Mouse (Mus musculus) heart, adult 8-10 months (tissue): ENCODE measurements around the gene Arl15. TPM values are rescaled to one million over a fixed set of nuclear protein-coding genes. Genes with fewer than 3 reads are reported as not detected.

Experiments
- DNase-seq: peaks from one replicate; pipeline ENCODE4 v3.0.0; 2022; ENCODE audit warnings: low spot score
- total RNA-seq, 4 experiments: library from RNA; stranded (reverse); gene quantifications; 2 replicates each; pipeline ENCODE4 v1.2.4; 2022

Gene Arl15
- total RNA-seq, 4 experiments from 2014 or later = 7.1 to 8.2 (median 8.0) TPM

- no peak for DNase-seq
Measured at GRCm38 (mm10) chr13:113800246-113800645, 5.9 kb downstream of the Arl15 start.

DNA sequence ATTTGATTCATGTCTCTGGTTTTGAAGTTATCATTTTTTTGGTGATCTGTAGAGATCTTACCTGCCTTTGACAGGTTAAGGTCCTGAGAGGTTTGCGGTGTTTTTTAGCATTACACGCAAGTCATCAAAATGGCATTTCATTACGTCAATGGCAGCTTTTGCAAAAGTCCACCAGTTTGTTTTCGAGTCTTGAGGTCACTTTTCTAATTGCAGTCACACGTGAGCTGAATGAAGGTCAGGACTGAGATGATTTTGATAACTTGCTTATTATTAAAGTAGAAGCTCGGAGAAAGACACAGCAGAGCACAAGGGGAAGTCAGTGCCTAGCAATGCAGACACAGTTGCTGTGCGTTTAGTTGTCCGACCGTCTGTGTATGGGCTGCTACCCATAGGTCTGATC is 8.3 kb downstream of the Arl15 start:
- no peak for DNase-seq

- DNase-seq = no peak
Measured at GRCm38 (mm10) chr13:113811141-113811540, 16.8 kb downstream of the Arl15 start.

DNA sequence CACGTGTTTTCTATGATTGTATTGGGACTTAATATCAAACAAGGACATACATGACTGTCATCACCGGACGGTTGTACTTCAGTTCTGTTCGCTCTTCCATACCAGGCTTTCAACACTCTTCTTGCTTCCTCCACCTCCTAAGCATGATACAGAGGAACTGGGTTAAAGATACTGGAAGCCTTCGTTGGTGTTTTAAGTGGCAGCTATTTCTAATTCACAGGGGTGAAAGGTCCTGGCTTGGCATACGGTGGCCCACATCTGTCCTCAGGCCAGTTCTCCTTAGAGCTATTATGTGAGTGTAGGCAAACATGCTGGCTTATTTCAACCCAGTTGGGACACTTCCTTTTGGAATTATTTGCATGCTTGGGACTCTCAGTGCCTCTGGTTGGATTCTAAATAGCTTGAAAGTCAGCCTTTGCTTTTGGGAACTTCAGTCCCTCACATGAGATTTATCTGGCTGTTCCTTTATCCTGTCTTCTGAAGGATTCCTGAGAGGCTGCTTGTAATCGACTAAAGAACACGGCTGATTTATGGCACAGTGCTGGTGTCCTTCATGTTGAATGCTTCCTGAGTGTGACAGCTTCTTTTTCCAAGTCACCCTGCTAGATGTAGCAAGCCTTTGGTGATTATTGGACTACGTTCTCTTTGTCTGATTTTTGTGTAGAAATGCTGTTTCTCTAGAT is 17.7 kb downstream of the Arl15 start:
- DNase-seq = no peak

DNA sequence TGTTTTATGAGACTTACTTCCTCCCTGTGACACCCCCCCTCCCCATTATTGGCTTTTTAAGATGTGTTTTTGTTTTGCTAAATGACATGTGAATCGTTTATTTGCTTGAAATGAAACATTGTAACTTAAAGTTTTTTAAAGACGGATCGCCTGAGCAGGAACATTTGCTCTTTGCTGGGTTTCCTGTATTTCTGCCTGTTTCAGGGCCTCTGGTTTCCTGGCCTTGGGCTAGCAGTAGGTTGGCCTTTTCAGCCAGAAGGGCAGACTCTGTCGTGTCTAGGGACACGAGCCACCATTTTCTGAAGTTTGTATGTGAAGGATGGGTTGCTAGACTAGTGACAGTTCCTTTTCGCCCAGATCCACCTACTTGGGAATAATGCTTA is 18.3 kb downstream of the Arl15 start:
- no peak for DNase-seq

DNA sequence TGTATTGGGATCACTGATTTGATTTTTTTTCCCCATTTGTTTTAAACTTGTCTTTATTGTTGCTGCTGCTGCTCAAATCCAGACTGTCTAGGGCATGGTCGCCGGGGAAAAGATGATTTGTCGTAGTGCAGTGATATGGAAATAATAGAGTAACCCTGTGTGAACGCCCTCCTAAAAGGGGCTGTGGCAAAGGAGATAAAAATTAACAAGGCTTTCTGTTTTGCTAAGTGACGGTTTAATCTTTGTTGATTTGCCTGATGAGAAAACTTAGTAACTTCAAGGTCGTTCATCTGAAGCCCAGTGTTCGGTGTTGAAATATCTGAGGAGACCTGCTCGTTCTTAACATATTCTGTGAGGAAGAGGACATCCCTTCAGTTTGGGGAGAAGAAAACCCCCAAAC is 19.8 kb downstream of the Arl15 start:
- DNase-seq = no peak

GRCm38 (mm10) chr13:113815697-113816420 is 21.6 kb downstream of the Arl15 start:
- no peak for DNase-seq

GRCm38 (mm10) chr13:113816421-113816810 is 22.1 kb downstream of the Arl15 start:
- no peak for DNase-seq

DNA sequence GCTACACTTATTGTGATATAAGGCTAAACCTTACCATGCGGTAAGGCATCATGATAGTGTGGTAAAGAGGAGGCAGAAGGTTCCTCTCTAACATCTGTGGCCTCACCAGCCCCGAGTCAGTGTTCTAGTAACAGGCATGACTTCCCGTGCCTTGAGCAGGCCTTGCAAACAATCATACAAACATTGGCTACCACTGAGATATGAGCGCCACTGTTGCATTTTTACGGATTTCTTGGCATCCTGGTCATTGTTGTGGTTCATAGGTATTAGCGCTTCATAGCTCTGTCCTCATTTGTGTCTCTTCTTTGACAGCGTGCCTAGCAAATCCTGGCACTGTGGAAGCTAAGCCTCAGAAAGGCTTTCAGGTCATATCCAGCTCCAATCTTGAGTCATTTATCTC is 24.7 kb downstream of the Arl15 start:
- no peak for DNase-seq

DNA sequence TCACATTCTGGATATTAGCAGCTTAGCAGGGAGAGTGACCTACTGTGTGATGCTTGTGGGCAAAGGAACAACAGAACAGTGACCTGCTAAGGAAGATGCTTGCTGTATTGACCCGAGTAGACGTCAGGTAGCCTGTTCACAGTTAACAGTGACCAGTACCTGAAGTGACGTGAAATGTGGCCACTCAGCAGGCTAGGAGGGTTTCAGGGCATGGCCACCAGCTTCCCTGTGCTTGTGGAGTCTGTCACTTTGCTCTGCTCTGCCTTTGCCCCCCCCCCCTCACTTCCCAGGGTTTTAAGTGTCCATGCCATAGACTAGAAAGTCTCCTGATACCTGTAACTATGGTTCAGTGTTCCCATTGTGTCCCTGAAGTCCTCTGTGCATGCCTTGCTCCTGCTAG is 25.9 kb downstream of the Arl15 start:
- DNase-seq = no peak

GRCm38 (mm10) chr13:113821891-113822290 is 27.6 kb downstream of the Arl15 start:
- DNase-seq = no peak

DNA sequence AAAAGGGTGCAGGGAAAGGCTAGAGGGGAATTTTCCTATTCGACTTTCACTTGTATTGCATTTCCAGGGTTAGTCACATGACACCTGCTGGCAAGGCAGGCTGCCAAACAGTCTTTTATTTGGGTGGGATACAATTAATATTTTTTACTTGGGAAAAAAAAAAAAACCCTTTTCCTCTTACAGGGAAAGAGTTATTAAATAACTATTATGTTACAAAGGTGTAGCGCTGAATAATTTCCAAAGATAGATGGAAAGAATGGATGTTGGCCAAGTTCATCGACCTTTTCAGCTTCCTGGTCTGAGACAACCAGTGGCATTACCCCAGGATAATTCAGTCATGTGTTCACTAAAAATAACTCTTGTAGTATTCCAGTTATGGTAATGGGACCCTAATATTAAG is 29.7 kb downstream of the Arl15 start:
- DNase-seq = no peak

DNA sequence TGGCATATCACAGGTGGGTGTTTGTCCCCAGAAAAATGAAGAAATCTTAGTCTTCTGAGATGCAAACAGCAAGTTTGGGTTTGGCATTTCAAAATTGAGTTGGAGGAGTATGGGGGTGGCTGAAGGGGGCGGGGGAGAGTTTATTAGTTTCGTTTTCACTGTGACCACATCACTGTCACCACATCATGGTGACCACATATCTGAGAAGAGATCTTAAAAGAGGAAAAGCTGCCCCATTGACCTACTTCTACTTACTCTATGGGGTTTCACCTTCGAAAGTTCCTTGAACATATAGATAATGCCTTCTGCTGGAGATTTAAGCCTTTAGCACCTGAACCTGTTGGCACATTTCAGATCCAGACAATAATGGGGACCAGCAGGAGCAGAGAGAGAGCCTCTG is 34.3 kb downstream of the Arl15 start:
- no peak for DNase-seq

GRCm38 (mm10) chr13:113829079-113829478 is 34.8 kb downstream of the Arl15 start:
- DNase-seq = no peak

DNA sequence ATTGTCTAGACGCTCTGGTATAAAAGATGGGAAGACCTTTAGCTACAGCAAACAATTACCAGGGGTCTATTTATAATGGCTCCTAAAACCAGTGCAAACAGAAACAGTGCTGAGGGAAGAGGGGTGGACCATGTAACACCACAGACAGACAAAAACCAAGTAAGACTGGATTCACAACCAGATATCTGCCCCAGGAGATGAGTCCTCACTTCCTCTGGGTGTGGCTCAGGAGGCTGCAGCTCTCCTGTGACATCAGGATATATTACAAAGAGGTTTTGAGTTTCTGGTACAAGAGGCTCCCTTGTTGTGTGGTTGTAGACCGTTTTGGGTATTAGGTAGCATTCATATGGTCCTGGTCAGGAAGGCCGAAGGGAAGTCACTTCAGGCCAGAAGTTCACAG is 36.5 kb downstream of the Arl15 start:
- no peak for DNase-seq

- DNase-seq = no peak
Measured at GRCm38 (mm10) chr13:113832947-113833346, 38.6 kb downstream of the Arl15 start.

- no peak for DNase-seq
Measured at GRCm38 (mm10) chr13:113835921-113836320, 41.6 kb downstream of the Arl15 start.

DNA sequence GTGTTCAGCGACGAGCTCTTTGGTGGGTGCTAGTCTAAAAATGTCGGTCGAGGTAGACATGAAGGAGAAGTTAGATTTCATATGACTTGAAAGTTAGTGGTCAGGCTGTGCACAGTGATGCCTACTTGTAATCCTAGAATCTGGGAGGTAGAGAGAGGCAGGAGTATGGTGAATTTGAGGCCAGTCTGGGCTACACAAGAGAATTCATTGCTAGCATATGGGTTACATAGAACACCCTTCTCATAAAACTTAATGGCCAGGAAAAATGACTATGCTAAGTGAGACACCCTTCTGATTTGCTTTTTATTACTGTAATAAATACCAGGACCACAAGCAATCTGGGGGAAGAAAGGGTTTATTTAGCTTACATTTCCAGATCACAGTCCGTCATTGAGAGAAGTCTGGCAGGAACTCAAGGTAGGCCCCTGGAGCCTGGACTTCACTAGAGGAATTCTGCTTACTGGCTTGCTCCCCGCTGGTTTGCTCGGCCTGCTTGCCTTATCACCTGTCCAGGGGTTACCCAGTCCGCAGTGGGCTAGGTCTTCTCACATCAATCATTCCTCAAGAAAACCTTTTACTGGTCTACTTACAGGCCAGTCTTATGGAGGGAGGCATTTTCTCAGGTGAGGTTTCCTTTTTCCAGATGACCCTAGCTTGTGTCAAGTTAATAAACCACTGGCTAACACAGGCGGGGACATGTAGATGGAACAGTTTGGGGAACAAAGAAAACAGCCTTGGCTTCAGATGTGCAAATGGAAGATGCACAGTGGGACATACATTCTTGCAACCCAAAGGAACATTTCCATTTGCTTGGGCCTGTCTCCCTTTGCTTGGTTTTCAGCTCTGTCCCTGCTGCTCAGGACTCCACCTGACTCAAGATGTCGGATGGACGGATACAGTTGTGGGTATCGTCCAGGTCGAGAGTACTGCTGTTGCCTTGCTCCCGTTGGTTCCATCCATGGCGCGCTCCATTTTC is 44.6 kb downstream of the Arl15 start:
- no peak for DNase-seq

- DNase-seq = no peak
Measured at GRCm38 (mm10) chr13:113840421-113840820, 46.1 kb downstream of the Arl15 start.

DNA sequence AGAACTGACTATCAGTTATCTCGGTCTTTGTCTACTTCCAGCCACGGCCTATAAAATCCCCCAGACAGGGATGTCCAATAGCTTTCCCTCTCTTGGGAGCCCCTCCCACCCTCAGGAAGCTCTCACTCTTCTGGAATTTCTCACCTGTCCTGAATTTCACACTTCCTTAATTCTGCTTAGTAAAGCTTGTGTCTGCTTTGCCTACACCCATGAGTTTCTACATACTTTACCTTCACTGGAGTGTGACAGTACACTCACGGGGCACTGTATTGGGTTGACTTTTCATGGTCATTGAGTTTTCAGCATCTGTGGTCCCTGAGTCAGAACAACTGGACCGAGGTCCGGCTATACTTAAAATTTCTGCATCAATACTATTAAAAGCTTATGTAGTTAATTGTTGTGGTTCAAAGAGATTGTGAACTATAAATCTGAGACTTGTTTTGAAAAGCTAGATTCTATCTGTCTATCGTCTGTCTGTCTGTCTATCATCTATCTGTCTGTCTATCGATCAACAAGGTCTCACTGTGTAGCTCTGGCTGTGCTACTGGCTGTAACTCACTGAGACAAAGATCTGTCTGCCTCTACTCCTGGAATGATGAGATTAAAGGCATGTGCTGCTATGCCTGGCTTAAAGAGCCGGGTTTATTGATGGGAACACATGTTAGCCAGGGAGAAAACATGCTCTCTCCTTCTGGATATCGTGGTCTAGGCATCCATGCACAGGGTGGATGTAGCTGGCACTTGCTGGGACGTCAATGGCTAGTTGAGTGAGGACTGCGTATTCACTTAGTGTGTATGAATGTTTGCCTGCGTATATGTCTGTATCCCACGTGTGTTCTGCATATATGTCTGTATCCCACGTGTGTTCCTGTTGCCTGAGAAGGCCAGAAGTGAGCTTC is 48.4 kb downstream of the Arl15 start:
- DNase-seq = no peak

- no peak for DNase-seq
Measured at GRCm38 (mm10) chr13:113843310-113843649, 49.0 kb downstream of the Arl15 start.
